17 mouse cellular contexts compared by ENCODE assay signal in the genomic region with DNA sequence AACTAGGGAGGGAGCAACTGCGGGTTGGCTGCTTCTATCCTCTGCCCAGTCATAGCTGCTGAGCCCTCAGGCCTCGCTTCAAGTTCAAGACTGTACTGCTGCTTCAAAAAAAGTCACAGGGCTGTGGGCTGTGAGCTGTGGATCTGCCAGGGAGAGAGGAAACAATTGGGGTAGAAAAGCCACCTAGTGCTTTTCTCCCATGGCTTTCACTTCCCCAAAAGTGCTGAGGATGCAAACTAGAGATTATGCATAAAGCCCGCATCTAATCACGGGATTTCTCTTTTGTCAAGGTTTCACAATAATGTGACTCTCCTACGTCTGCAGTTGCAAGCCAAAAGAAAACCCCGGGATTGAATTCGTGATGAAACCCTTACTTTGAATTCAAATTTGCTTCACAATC.
DNase-seq lines count a peak whose midpoint lies in the region; ATAC-seq and TF ChIP-seq lines count a peak whose summit lies in the region.
"Had no signal": no experiment of that assay in that cellular context is flagged by ENCODE, and none has a peak within 500 bp of the region (broad histone marks: within the 10 kb centered on the region; RNA-seq: fewer than 3 reads in every experiment).

No protein-coding gene starts in this region.

- no peaks in the 10 kb centered on the region for H3K36me3 ChIP-seq in heart, embryonic 11.5 days (ENCODE audit: control insufficient read depth, insufficient read depth, low read length)
- no peaks in the 10 kb centered on the region for H3K36me3 ChIP-seq in midbrain, embryonic 10.5 days
- H3K36me3 ChIP-seq in midbrain, embryonic 15.5 days (replicated peaks) = no peaks in the 10 kb centered on the region
- no peaks in the 10 kb centered on the region for H3K36me3 ChIP-seq in ES-E14 (ENCODE audit: control insufficient read depth, insufficient read depth, low read length, poor library complexity, severe bottlenecking)
- H3K36me3 ChIP-seq: embryonic facial prominence, embryonic 15.5 days; limb, embryonic 12.5 days; liver, embryonic 12.5 days had no signal

- no peak overlapping the region for H3K27ac ChIP-seq in heart, embryonic 11.5 days (ENCODE audit: low read depth, low read length)
- peak overlapping the region; percentile 69 for H3K27ac ChIP-seq in midbrain, embryonic 10.5 days (replicated peaks)
- no peak overlapping the region for H3K27ac ChIP-seq in midbrain, embryonic 15.5 days
- H3K27ac ChIP-seq in ES-E14 (ENCODE audit: insufficient read depth, low read depth, low read length, poor library complexity, severe bottlenecking) = no peak overlapping the region
- H3K27ac ChIP-seq: embryonic facial prominence, embryonic 15.5 days; hindbrain, postnatal 0 days; limb, embryonic 12.5 days; liver, embryonic 12.5 days had no signal

- intact Hi-C loops in heart, postnatal 36 days (cut with DNase I) = no loop called here

- in situ Hi-C loops in ES-E14 (cut with MboI; ENCODE audit: low sequenced_read_pairs in 2 of 2, unreplicated experiment in 2 of 2) = no loop called here

- no peaks in the 10 kb centered on the region for H3K9me3 ChIP-seq in heart, embryonic 11.5 days (replicated peaks; ENCODE audit: control insufficient read depth, low read length)
- H3K9me3 ChIP-seq in midbrain, embryonic 10.5 days (replicated peaks) = no peaks in the 10 kb centered on the region
- no peaks in the 10 kb centered on the region for H3K9me3 ChIP-seq in midbrain, embryonic 15.5 days
- no peaks in the 10 kb centered on the region for H3K9me3 ChIP-seq in ES-E14 (ENCODE audit: control insufficient read depth, insufficient read depth, low read depth, low read length)
- H3K9me3 ChIP-seq: embryonic facial prominence, embryonic 15.5 days; limb, embryonic 12.5 days; liver, embryonic 12.5 days had no signal

- no peak for ATAC-seq in heart, embryonic 11.5 days (replicated peaks; ENCODE audit: insufficient number of reproducible peaks, low FRiP score, low TSS enrichment)
- ATAC-seq in midbrain, embryonic 15.5 days (replicated peaks) = no peak
- ATAC-seq in megakaryocyte progenitor cell, adult 5-6 weeks (replicated peaks; ENCODE audit: poor library complexity) = peak; percentile 93
- ATAC-seq: hindbrain, postnatal 0 days; intestine, postnatal 0 days; liver, embryonic 12.5 days had no signal

- peak overlapping the region; percentile 32 for H3K4me2 ChIP-seq in heart, embryonic 11.5 days
- H3K4me2 ChIP-seq in midbrain, embryonic 15.5 days = no peak overlapping the region
- H3K4me2 ChIP-seq: embryonic facial prominence, embryonic 15.5 days; limb, embryonic 12.5 days; liver, embryonic 12.5 days had no signal

- H3K27me3 ChIP-seq in heart, embryonic 11.5 days (ENCODE audit: control insufficient read depth, insufficient read depth, low read length) = no peaks in the 10 kb centered on the region
- no peaks in the 10 kb centered on the region for H3K27me3 ChIP-seq in midbrain, embryonic 10.5 days (ENCODE audit: low read depth, poor library complexity, severe bottlenecking)
- H3K27me3 ChIP-seq in midbrain, embryonic 15.5 days (replicated peaks) = no peaks in the 10 kb centered on the region
- H3K27me3 ChIP-seq: embryonic facial prominence, embryonic 15.5 days; limb, embryonic 12.5 days; liver, embryonic 12.5 days had no signal

- WGBS in heart, embryonic 11.5 days (ENCODE audit: insufficient replicate concordance) = 51% methylated on average over 7 of the region's 7 CpGs
- 50% methylated on average over 7 of the region's 7 CpGs for WGBS in midbrain, embryonic 10.5 days
- 27% methylated on average over 7 of the region's 7 CpGs for WGBS in midbrain, embryonic 15.5 days

- H3K4me1 ChIP-seq in heart, embryonic 11.5 days (ENCODE audit: control insufficient read depth, insufficient read depth, low read length) = peaks cover 15% of the 10 kb centered on the region
- H3K4me1 ChIP-seq in midbrain, embryonic 10.5 days = peaks cover 25% of the 10 kb centered on the region
- H3K4me1 ChIP-seq in midbrain, embryonic 15.5 days = peaks cover 7% of the 10 kb centered on the region; the same call in 1 of the 2 replicates
- no peaks in the 10 kb centered on the region for H3K4me1 ChIP-seq in ES-E14 (ENCODE audit: control insufficient read depth in 2 of 2, insufficient read depth in 2 of 2, low read length in 2 of 2, poor library complexity in 1 of 2)
- H3K4me1 ChIP-seq: embryonic facial prominence, embryonic 15.5 days; limb, embryonic 12.5 days; liver, embryonic 12.5 days had no signal

- DNase-seq in heart, postnatal 36 days = no peak
- no peak for DNase-seq in midbrain, embryonic 10.5 days (ENCODE audit: low spot score)
- DNase-seq in ES-E14 (ENCODE audit: low read depth, low spot score) = no peak
- no peak for DNase-seq in embryo, embryonic 10 days (ENCODE audit: low spot score)
- no peak for DNase-seq in urinary bladder, adult 2 months (ENCODE audit: low spot score)
- DNase-seq: adrenal gland, adult 2 months; cerebellum, adult 9-11 months; lung, adult 2 months; thymus, postnatal 25 days had no signal

- H3K9ac ChIP-seq in heart, embryonic 11.5 days (ENCODE audit: low read depth, low read length) = 0 out of 2 replicates have a peak overlapping the region, but pooled peaks have one; percentile 5
- no peak overlapping the region for H3K9ac ChIP-seq in midbrain, embryonic 15.5 days
- H3K9ac ChIP-seq in ES-E14 (ENCODE audit: insufficient read depth, low read depth, low read length, poor library complexity, severe bottlenecking) = no peak overlapping the region
- H3K9ac ChIP-seq: embryonic facial prominence, embryonic 15.5 days; limb, embryonic 12.5 days; liver, embryonic 12.5 days had no signal

- no peak overlapping the region for H3K4me3 ChIP-seq in heart, embryonic 11.5 days (ENCODE audit: low read depth, low read length)
- no peak overlapping the region for H3K4me3 ChIP-seq in midbrain, embryonic 10.5 days
- no peak overlapping the region for H3K4me3 ChIP-seq in midbrain, embryonic 15.5 days
- no peak overlapping the region for H3K4me3 ChIP-seq in ES-E14 (ENCODE audit: insufficient read depth in 1 of 2, low read depth in 1 of 2, low read length in 2 of 2, poor library complexity in 1 of 2, severe bottlenecking in 1 of 2)
- H3K4me3 ChIP-seq: embryonic facial prominence, embryonic 15.5 days; limb, embryonic 12.5 days; liver, embryonic 12.5 days had no signal

TF ChIP-seq in ES-E14, 5 proteins besides CTCF, POLR2A, EP300 and RAD21:
- 0 out of 2 replicates have a peak, but pooled peaks have one; percentile 28 for TF ChIP-seq MAFK (IDR thresholded peaks at IDR 0.05; ENCODE audit: insufficient read depth, low read depth, low read length)
- TF ChIP-seq ZC3H11A (IDR thresholded peaks at IDR 0.05; ENCODE audit: borderline replicate concordance, low read depth, low read length) = no peak
- no peak for TF ChIP-seq CHD2 (IDR thresholded peaks at IDR 0.05; ENCODE audit: low read depth, low read length)
